Mouse (Mus musculus): ENCODE data around the gene Fuk. TPM values are rescaled to one million over a fixed set of nuclear protein-coding genes. Genes with fewer than 3 reads are reported as not detected.

Gene Fuk
- polyA plus RNA-seq (2014; fragmentation: Nextera tagmentation; extraction: Ambion mirVana): 8.2 and 9.0 TPM in 2 replicates

- Histone ChIP-seq H3K27ac (ENCODE audit: low read length) (no peak within 1 kb of the TSS), H3K27me3 (ENCODE audit: control insufficient read depth, insufficient read depth, low read length) (no peaks in the 10 kb centered on the region), H3K4me3 (ENCODE audit: low read depth, low read length) (peak within 1 kb of the TSS; percentile 67), H3K9ac (replicated peaks; ENCODE audit: low read depth, low read length) (peak within 1 kb of the TSS; percentile 50), H3K4me2 (replicated peaks; ENCODE audit: low read depth, low read length) (peak within 1 kb of the TSS; percentile 57), H3K36me3 (ENCODE audit: control insufficient read depth, insufficient read depth, low read length) (peaks cover 6% of the 10 kb centered on the region; the same call in 1 of the 2 replicates), H3K9me3 (ENCODE audit: control insufficient read depth, low read depth, low read length) (no peaks in the 10 kb centered on the region), H3K4me1 (ENCODE audit: control insufficient read depth, insufficient read depth, low read length) (peaks cover 3% of the 10 kb centered on the region; the same call in 1 of the 2 replicates)
- peak; percentile 93 for ATAC-seq (ENCODE audit: insufficient number of reproducible peaks, insufficient read depth, low FRiP score, low read depth)
- WGBS: 2% methylated on average over 30 of the region's 30 CpGs
Measured at GRCm38 (mm10) chr8:110901839-110902578, at the start of gene Fuk. Fuk (minus strand) TSS chr8:110902488.

- no peak overlapping the region for H3K4me3 ChIP-seq (ENCODE audit: low read depth, low read length)
- H3K9ac ChIP-seq (replicated peaks; ENCODE audit: low read depth, low read length): no peak overlapping the region
- WGBS: 84% methylated on average over 17 of the region's 17 CpGs
- H3K27me3 ChIP-seq (ENCODE audit: control insufficient read depth, insufficient read depth, low read length): no peaks in the 10 kb centered on the region
- no peaks in the 10 kb centered on the region; the same call in 1 of the 2 replicates for H3K36me3 ChIP-seq (ENCODE audit: control insufficient read depth, insufficient read depth, low read length)
- ATAC-seq (ENCODE audit: insufficient number of reproducible peaks, insufficient read depth, low FRiP score, low read depth): no peak
- H3K27ac ChIP-seq (ENCODE audit: low read length): no peak overlapping the region
- no peaks in the 10 kb centered on the region for H3K9me3 ChIP-seq (ENCODE audit: control insufficient read depth, low read depth, low read length)
- H3K4me1 ChIP-seq (ENCODE audit: control insufficient read depth, insufficient read depth, low read length): no peaks in the 10 kb centered on the region
- H3K4me2 ChIP-seq (replicated peaks; ENCODE audit: low read depth, low read length): no peak overlapping the region
Measured at GRCm38 (mm10) chr8:110950065-110950484, 47.8 kb upstream of the Fuk start.

GRCm38 (mm10) chr8:110945716-110946115, 43.4 kb upstream of the Fuk start:
- no peaks in the 10 kb centered on the region for H3K27me3 ChIP-seq (ENCODE audit: control insufficient read depth, insufficient read depth, low read length)
- H3K9me3 ChIP-seq (ENCODE audit: control insufficient read depth, low read depth, low read length): no peaks in the 10 kb centered on the region
- H3K4me1 ChIP-seq (ENCODE audit: control insufficient read depth, insufficient read depth, low read length): no peaks in the 10 kb centered on the region
- ATAC-seq (ENCODE audit: insufficient number of reproducible peaks, insufficient read depth, low FRiP score, low read depth): no peak
- no peak overlapping the region for H3K27ac ChIP-seq (ENCODE audit: low read length)
- H3K4me2 ChIP-seq (replicated peaks; ENCODE audit: low read depth, low read length): no peak overlapping the region
- 64% methylated on average over 4 of the region's 4 CpGs for WGBS
- no peak overlapping the region for H3K4me3 ChIP-seq (ENCODE audit: low read depth, low read length)
- no peak overlapping the region for H3K9ac ChIP-seq (replicated peaks; ENCODE audit: low read depth, low read length)
- H3K36me3 ChIP-seq (ENCODE audit: control insufficient read depth, insufficient read depth, low read length): no peaks in the 10 kb centered on the region; the same call in 1 of the 2 replicates

GRCm38 (mm10) chr8:110944276-110944876, 42.1 kb upstream of the Fuk start:
- Histone ChIP-seq H3K27me3 (ENCODE audit: control insufficient read depth, insufficient read depth, low read length) (no peaks in the 10 kb centered on the region), H3K36me3 (ENCODE audit: control insufficient read depth, insufficient read depth, low read length) (peaks cover 2% of the 10 kb centered on the region; the same call in 1 of the 2 replicates), H3K4me3 (ENCODE audit: low read depth, low read length) (no peak overlapping the region), H3K27ac (ENCODE audit: low read length) (no peak overlapping the region), H3K4me1 (ENCODE audit: control insufficient read depth, insufficient read depth, low read length) (no peaks in the 10 kb centered on the region), H3K4me2 (replicated peaks; ENCODE audit: low read depth, low read length) (no peak overlapping the region), H3K9ac (replicated peaks; ENCODE audit: low read depth, low read length) (no peak overlapping the region), H3K9me3 (ENCODE audit: control insufficient read depth, low read depth, low read length) (no peaks in the 10 kb centered on the region)
- no peak for ATAC-seq (ENCODE audit: insufficient number of reproducible peaks, insufficient read depth, low FRiP score, low read depth)
- 84% methylated on average over 7 of the region's 7 CpGs for WGBS

GRCm38 (mm10) chr8:110941453-110941948, 39.2 kb upstream of the Fuk start:
- ATAC-seq (ENCODE audit: insufficient number of reproducible peaks, insufficient read depth, low FRiP score, low read depth): no peak
- WGBS: 62% methylated on average over 10 of the region's 10 CpGs

GRCm38 (mm10) chr8:110940682-110941452, 38.6 kb upstream of the Fuk start:
- Histone ChIP-seq H3K9ac (replicated peaks; ENCODE audit: low read depth, low read length) (no peak overlapping the region), H3K4me3 (ENCODE audit: low read depth, low read length) (no peak overlapping the region), H3K4me2 (replicated peaks; ENCODE audit: low read depth, low read length) (no peak overlapping the region), H3K9me3 (ENCODE audit: control insufficient read depth, low read depth, low read length) (no peaks in the 10 kb centered on the region), H3K36me3 (ENCODE audit: control insufficient read depth, insufficient read depth, low read length) (peaks cover 2% of the 10 kb centered on the region; the same call in 1 of the 2 replicates), H3K27ac (ENCODE audit: low read length) (peak overlapping the region; percentile 40; the same call in 1 of the 2 replicates), H3K27me3 (ENCODE audit: control insufficient read depth, insufficient read depth, low read length) (no peaks in the 10 kb centered on the region), H3K4me1 (ENCODE audit: control insufficient read depth, insufficient read depth, low read length) (no peaks in the 10 kb centered on the region)
- no peak for ATAC-seq (ENCODE audit: insufficient number of reproducible peaks, insufficient read depth, low FRiP score, low read depth)
- 83% methylated on average over 15 of the region's 15 CpGs for WGBS

More at GRCm38 (mm10) chr8:110941453-110941948, 39.2 kb upstream of the Fuk start:
- Histone ChIP-seq H3K4me2 (replicated peaks; ENCODE audit: low read depth, low read length) (no peak overlapping the region), H3K9me3 (ENCODE audit: control insufficient read depth, low read depth, low read length) (no peaks in the 10 kb centered on the region), H3K9ac (replicated peaks; ENCODE audit: low read depth, low read length) (no peak overlapping the region), H3K27me3 (ENCODE audit: control insufficient read depth, insufficient read depth, low read length) (no peaks in the 10 kb centered on the region), H3K4me3 (ENCODE audit: low read depth, low read length) (no peak overlapping the region), H3K4me1 (ENCODE audit: control insufficient read depth, insufficient read depth, low read length) (no peaks in the 10 kb centered on the region), H3K36me3 (ENCODE audit: control insufficient read depth, insufficient read depth, low read length) (peaks cover 2% of the 10 kb centered on the region; the same call in 1 of the 2 replicates), H3K27ac (ENCODE audit: low read length) (peak overlapping the region; percentile 40; the same call in 1 of the 2 replicates)

- H3K9me3 ChIP-seq (ENCODE audit: control insufficient read depth, low read depth, low read length): no peaks in the 10 kb centered on the region
- no peak overlapping the region for H3K4me2 ChIP-seq (replicated peaks; ENCODE audit: low read depth, low read length)
- peaks cover 2% of the 10 kb centered on the region; the same call in 1 of the 2 replicates for H3K36me3 ChIP-seq (ENCODE audit: control insufficient read depth, insufficient read depth, low read length)
- peak; percentile 57; the same call in 1 of the 2 replicates for ATAC-seq (ENCODE audit: insufficient number of reproducible peaks, insufficient read depth, low FRiP score, low read depth)
- no peak overlapping the region for H3K9ac ChIP-seq (replicated peaks; ENCODE audit: low read depth, low read length)
- 69% methylated on average over 6 of the region's 6 CpGs for WGBS
- H3K4me1 ChIP-seq (ENCODE audit: control insufficient read depth, insufficient read depth, low read length): no peaks in the 10 kb centered on the region
- H3K4me3 ChIP-seq (ENCODE audit: low read depth, low read length): no peak overlapping the region
- no peaks in the 10 kb centered on the region for H3K27me3 ChIP-seq (ENCODE audit: control insufficient read depth, insufficient read depth, low read length)
- H3K27ac ChIP-seq (ENCODE audit: low read length): no peak overlapping the region
Measured at GRCm38 (mm10) chr8:110938882-110939589, 36.7 kb upstream of the Fuk start.
